Mouse (Mus musculus): ENCODE data around the gene Ptprz1.

DNA sequence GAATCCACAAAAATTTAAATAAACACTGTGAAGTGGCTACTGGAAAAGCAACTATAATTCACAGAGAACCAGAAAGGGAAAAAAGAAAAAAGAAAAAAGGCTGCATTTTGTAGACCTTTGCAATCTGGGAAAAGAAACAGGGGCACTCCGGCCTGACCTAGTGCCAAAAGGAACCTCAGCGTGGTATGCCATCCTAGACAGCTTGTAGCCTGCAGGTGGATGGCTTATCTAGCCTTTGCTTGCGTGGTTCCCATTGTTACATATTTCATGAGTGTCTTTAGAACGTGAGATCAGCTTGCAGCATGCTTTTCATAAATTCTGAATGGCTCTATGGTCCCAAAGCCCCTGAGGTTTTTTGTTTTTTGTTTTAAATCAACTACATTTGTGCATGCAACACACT lies 61.8 kb downstream of the Ptprz1 start:
- no peak for TF ChIP-seq POLR2A (IDR thresholded peaks at IDR 0.05; ENCODE audit: insufficient read depth, low read depth, low read length)
- no peak for TF ChIP-seq CTCF (IDR thresholded peaks at IDR 0.05)

Data from heart, adult 2 months (tissue).